Mouse (Mus musculus): ENCODE measurements around the gene Fgd5. TPM values are rescaled to one million over a fixed set of nuclear protein-coding genes. Genes with fewer than 3 reads are reported as not detected.

Gene Fgd5
- polyA plus RNA-seq, 1 experiment from 2014 or later = 9.1 TPM

- no peak overlapping the region for H3K9ac ChIP-seq (ENCODE audit: low read depth, low read length)
- H3K4me2 ChIP-seq = no peak overlapping the region
- H3K9me3 ChIP-seq (replicated peaks; ENCODE audit: control insufficient read depth, low read length) = no peaks in the 10 kb centered on the region
- H3K4me1 ChIP-seq (ENCODE audit: control insufficient read depth, insufficient read depth, low read length) = 0 out of 2 replicates have a peak, but pooled peaks cover 4% of the 10 kb centered on the region
- H3K27ac ChIP-seq (ENCODE audit: low read depth, low read length) = no peak overlapping the region
- no peaks in the 10 kb centered on the region for H3K36me3 ChIP-seq (ENCODE audit: control insufficient read depth, insufficient read depth, low read length)
- 0 out of 2 replicates have a peak, but pooled peaks cover 2% of the 10 kb centered on the region for H3K27me3 ChIP-seq (ENCODE audit: control insufficient read depth, insufficient read depth, low read length)
- no peak for ATAC-seq (replicated peaks; ENCODE audit: insufficient number of reproducible peaks, low FRiP score, low TSS enrichment)
- H3K4me3 ChIP-seq (ENCODE audit: low read depth, low read length) = no peak overlapping the region
- 85% methylated on average over 3 of the region's 3 CpGs for WGBS (ENCODE audit: insufficient replicate concordance)
These were observed 34.9 kb downstream of the Fgd5 start for GRCm38 (mm10) chr6:92013620-92014019.

DNA sequence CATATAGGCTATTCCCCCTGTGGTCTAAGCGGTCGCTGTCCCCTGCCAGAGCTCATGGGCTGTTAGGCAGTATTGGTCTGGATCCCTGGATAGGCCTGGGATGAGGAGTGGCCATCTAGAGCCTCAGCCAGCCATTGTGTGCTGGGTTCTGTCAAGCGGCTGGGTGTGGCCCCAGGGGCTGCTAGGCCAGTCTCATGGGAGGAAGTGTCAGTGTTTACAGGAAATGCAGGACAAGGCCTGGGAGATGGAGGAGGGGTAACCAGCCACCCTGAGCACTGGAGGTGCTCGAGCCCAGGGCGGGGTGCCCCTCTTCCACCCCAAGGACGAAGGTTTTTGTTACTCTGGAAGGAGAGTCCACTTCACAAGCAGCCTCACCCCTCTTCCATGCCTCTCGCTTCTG lies 36.3 kb downstream of the Fgd5 start:
- no peak overlapping the region for H3K9ac ChIP-seq (ENCODE audit: low read depth, low read length)
- 0 out of 2 replicates have a peak, but pooled peaks cover 4% of the 10 kb centered on the region for H3K4me1 ChIP-seq (ENCODE audit: control insufficient read depth, insufficient read depth, low read length)
- no peak overlapping the region for H3K27ac ChIP-seq (ENCODE audit: low read depth, low read length)
- no peak overlapping the region for H3K4me3 ChIP-seq (ENCODE audit: low read depth, low read length)
- no peak overlapping the region for H3K4me2 ChIP-seq
- H3K9me3 ChIP-seq (replicated peaks; ENCODE audit: control insufficient read depth, low read length) = no peaks in the 10 kb centered on the region
- WGBS (ENCODE audit: insufficient replicate concordance) = 58% methylated on average over 7 of the region's 7 CpGs
- H3K36me3 ChIP-seq (ENCODE audit: control insufficient read depth, insufficient read depth, low read length) = no peaks in the 10 kb centered on the region
- H3K27me3 ChIP-seq (ENCODE audit: control insufficient read depth, insufficient read depth, low read length) = 0 out of 2 replicates have a peak, but pooled peaks cover under 1% of the 10 kb centered on the region
- ATAC-seq (replicated peaks; ENCODE audit: insufficient number of reproducible peaks, low FRiP score, low TSS enrichment) = no peak

DNA sequence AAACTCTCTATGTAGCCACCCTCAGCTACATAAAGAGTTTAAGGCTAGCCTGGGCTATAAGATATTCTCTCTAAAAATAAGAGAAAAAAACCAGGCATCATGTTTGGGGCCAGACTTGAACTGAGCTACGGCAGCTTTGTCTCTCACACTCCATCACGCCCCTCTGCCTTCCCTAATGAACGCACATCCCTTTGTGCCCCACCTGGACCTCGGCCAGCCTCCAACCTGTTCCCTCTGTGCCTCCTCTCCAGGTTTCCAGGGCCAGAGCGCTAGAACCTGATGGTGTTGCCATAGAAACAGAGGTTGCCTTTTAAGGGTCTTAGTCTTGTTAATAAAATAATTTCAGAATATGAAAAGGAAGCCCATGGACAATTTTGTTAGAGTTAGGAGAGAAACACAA lies 37.2 kb downstream of the Fgd5 start:
- no peak for ATAC-seq (replicated peaks; ENCODE audit: insufficient number of reproducible peaks, low FRiP score, low TSS enrichment)
- Histone ChIP-seq H3K4me2 (no peak overlapping the region), H3K4me3 (ENCODE audit: low read depth, low read length) (no peak overlapping the region), H3K27me3 (ENCODE audit: control insufficient read depth, insufficient read depth, low read length) (no peaks in the 10 kb centered on the region), H3K9me3 (replicated peaks; ENCODE audit: control insufficient read depth, low read length) (no peaks in the 10 kb centered on the region), H3K36me3 (ENCODE audit: control insufficient read depth, insufficient read depth, low read length) (no peaks in the 10 kb centered on the region), H3K27ac (ENCODE audit: low read depth, low read length) (no peak overlapping the region), H3K9ac (ENCODE audit: low read depth, low read length) (no peak overlapping the region), H3K4me1 (ENCODE audit: control insufficient read depth, insufficient read depth, low read length) (0 out of 2 replicates have a peak, but pooled peaks cover 4% of the 10 kb centered on the region)
- WGBS (ENCODE audit: insufficient replicate concordance) = 80% methylated on average over 5 of the region's 5 CpGs

- no peaks in the 10 kb centered on the region for H3K9me3 ChIP-seq (replicated peaks; ENCODE audit: control insufficient read depth, low read length)
- 0 out of 2 replicates have a peak, but pooled peaks cover 4% of the 10 kb centered on the region for H3K4me1 ChIP-seq (ENCODE audit: control insufficient read depth, insufficient read depth, low read length)
- no peak overlapping the region for H3K4me3 ChIP-seq (ENCODE audit: low read depth, low read length)
- no peaks in the 10 kb centered on the region for H3K36me3 ChIP-seq (ENCODE audit: control insufficient read depth, insufficient read depth, low read length)
- no peak overlapping the region for H3K4me2 ChIP-seq
- no peak overlapping the region for H3K9ac ChIP-seq (ENCODE audit: low read depth, low read length)
- no peak overlapping the region for H3K27ac ChIP-seq (ENCODE audit: low read depth, low read length)
- 79% methylated on average over 6 of the region's 6 CpGs for WGBS (ENCODE audit: insufficient replicate concordance)
- no peak for ATAC-seq (replicated peaks; ENCODE audit: insufficient number of reproducible peaks, low FRiP score, low TSS enrichment)
- no peaks in the 10 kb centered on the region for H3K27me3 ChIP-seq (ENCODE audit: control insufficient read depth, insufficient read depth, low read length)
These were observed 38.1 kb downstream of the Fgd5 start for GRCm38 (mm10) chr6:92016738-92017137.

DNA sequence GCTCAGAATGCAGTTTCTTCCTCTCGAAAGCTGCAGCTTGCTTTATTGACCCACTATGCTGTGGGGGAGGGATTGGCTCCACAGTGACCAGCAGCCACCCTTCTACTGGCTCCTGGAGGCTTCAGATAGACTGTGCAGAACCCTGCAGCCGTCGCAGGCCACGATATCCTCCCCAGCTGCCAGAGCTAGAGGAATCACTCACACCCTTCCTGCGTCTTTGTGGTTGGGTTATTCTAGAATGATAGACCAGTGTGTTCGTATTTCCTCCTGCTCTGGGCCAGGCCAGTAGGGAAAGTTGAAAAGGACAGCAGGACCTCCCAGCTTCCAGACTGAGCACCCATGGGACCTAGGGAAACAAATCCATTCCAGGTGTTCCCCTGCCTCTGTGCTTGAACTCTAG lies 39.7 kb downstream of the Fgd5 start:
- 58% methylated on average over 6 of the region's 6 CpGs for WGBS (ENCODE audit: insufficient replicate concordance)
- Histone ChIP-seq H3K4me2 (no peak overlapping the region), H3K4me1 (ENCODE audit: control insufficient read depth, insufficient read depth, low read length) (0 out of 2 replicates have a peak, but pooled peaks cover 4% of the 10 kb centered on the region), H3K27ac (ENCODE audit: low read depth, low read length) (no peak overlapping the region), H3K27me3 (ENCODE audit: control insufficient read depth, insufficient read depth, low read length) (no peaks in the 10 kb centered on the region), H3K9ac (ENCODE audit: low read depth, low read length) (no peak overlapping the region), H3K9me3 (replicated peaks; ENCODE audit: control insufficient read depth, low read length) (no peaks in the 10 kb centered on the region), H3K4me3 (ENCODE audit: low read depth, low read length) (no peak overlapping the region), H3K36me3 (ENCODE audit: control insufficient read depth, insufficient read depth, low read length) (no peaks in the 10 kb centered on the region)
- no peak for ATAC-seq (replicated peaks; ENCODE audit: insufficient number of reproducible peaks, low FRiP score, low TSS enrichment)

GRCm38 (mm10) chr6:92021061-92021460 lies 42.4 kb downstream of the Fgd5 start:
- no peak overlapping the region for H3K4me3 ChIP-seq (ENCODE audit: low read depth, low read length)
- no peaks in the 10 kb centered on the region for H3K4me1 ChIP-seq (ENCODE audit: control insufficient read depth, insufficient read depth, low read length)
- H3K4me2 ChIP-seq = no peak overlapping the region
- 80% methylated on average over 9 of the region's 9 CpGs for WGBS (ENCODE audit: insufficient replicate concordance)
- H3K27ac ChIP-seq (ENCODE audit: low read depth, low read length) = no peak overlapping the region
- H3K36me3 ChIP-seq (ENCODE audit: control insufficient read depth, insufficient read depth, low read length) = no peaks in the 10 kb centered on the region
- H3K9ac ChIP-seq (ENCODE audit: low read depth, low read length) = no peak overlapping the region
- H3K9me3 ChIP-seq (replicated peaks; ENCODE audit: control insufficient read depth, low read length) = no peaks in the 10 kb centered on the region
- H3K27me3 ChIP-seq (ENCODE audit: control insufficient read depth, insufficient read depth, low read length) = no peaks in the 10 kb centered on the region
- ATAC-seq (replicated peaks; ENCODE audit: insufficient number of reproducible peaks, low FRiP score, low TSS enrichment) = no peak

GRCm38 (mm10) chr6:92021506-92021905 lies 42.8 kb downstream of the Fgd5 start:
- ATAC-seq (replicated peaks; ENCODE audit: insufficient number of reproducible peaks, low FRiP score, low TSS enrichment) = no peak
- Histone ChIP-seq H3K9ac (ENCODE audit: low read depth, low read length) (no peak overlapping the region), H3K9me3 (replicated peaks; ENCODE audit: control insufficient read depth, low read length) (no peaks in the 10 kb centered on the region), H3K27me3 (ENCODE audit: control insufficient read depth, insufficient read depth, low read length) (no peaks in the 10 kb centered on the region), H3K36me3 (ENCODE audit: control insufficient read depth, insufficient read depth, low read length) (no peaks in the 10 kb centered on the region), H3K4me3 (ENCODE audit: low read depth, low read length) (no peak overlapping the region), H3K27ac (ENCODE audit: low read depth, low read length) (no peak overlapping the region), H3K4me1 (ENCODE audit: control insufficient read depth, insufficient read depth, low read length) (no peaks in the 10 kb centered on the region), H3K4me2 (no peak overlapping the region)
- 54% methylated on average over 6 of the region's 6 CpGs for WGBS (ENCODE audit: insufficient replicate concordance)

DNA sequence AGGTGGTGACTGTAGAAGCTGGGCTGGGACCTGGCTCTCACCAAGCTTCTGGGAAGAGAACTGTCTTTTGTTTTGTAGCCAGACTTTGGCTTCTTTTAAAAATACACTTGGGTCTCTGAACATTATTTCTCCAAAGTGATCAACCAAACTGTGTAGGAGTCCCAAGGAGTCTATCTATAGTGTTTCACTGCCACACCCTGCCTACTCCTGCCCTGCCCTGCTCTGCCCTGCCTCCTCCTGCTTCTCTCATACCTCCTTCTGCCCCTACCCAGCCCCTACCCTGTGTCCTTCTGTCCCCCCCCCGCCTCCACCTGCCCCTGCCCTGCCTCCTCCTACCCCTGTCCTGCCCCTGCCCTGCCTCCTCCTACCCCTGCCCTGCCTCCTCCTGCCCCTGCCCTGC lies 46.6 kb downstream of the Fgd5 start:
- WGBS (ENCODE audit: insufficient replicate concordance) = 75% methylated on average over 1 of the region's 1 CpGs

DNA sequence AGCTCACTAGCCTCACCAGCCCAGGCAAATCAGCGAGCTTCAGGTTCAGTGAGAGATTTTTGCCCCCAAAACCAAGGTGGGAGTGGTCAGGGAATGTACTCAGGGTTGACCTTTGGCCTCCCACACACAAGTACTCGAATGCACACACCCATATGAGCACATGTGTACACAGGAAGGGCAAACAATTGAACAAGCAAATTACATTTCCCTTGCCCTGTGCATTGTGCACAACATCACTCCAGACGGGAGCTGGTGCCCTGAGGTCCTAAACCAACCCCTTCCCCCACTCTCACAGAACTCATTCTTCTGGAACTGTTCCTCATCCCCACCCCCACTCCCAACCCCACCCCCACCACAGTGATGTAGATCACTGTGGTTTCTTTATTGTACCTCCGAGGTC lies 48.7 kb downstream of the Fgd5 start:
- no peak overlapping the region for H3K9ac ChIP-seq (ENCODE audit: low read depth, low read length)
- H3K4me2 ChIP-seq = no peak overlapping the region
- H3K36me3 ChIP-seq (ENCODE audit: control insufficient read depth, insufficient read depth, low read length) = no peaks in the 10 kb centered on the region
- H3K9me3 ChIP-seq (replicated peaks; ENCODE audit: control insufficient read depth, low read length) = no peaks in the 10 kb centered on the region
- H3K27ac ChIP-seq (ENCODE audit: low read depth, low read length) = no peak overlapping the region
- peaks cover 10% of the 10 kb centered on the region; the same call in 1 of the 2 replicates for H3K4me1 ChIP-seq (ENCODE audit: control insufficient read depth, insufficient read depth, low read length)
- no peak overlapping the region for H3K4me3 ChIP-seq (ENCODE audit: low read depth, low read length)
- ATAC-seq (replicated peaks; ENCODE audit: insufficient number of reproducible peaks, low FRiP score, low TSS enrichment) = no peak
- 77% methylated on average over 4 of the region's 4 CpGs for WGBS (ENCODE audit: insufficient replicate concordance)
- no peaks in the 10 kb centered on the region for H3K27me3 ChIP-seq (ENCODE audit: control insufficient read depth, insufficient read depth, low read length)

More for the DNA sequence above, 46.6 kb downstream of the Fgd5 start:
- H3K4me1 ChIP-seq (ENCODE audit: control insufficient read depth, insufficient read depth, low read length) = peaks cover 7% of the 10 kb centered on the region; the same call in 1 of the 2 replicates
- no peaks in the 10 kb centered on the region for H3K9me3 ChIP-seq (replicated peaks; ENCODE audit: control insufficient read depth, low read length)
- H3K9ac ChIP-seq (ENCODE audit: low read depth, low read length) = no peak overlapping the region
- no peak overlapping the region for H3K4me3 ChIP-seq (ENCODE audit: low read depth, low read length)
- no peaks in the 10 kb centered on the region for H3K36me3 ChIP-seq (ENCODE audit: control insufficient read depth, insufficient read depth, low read length)
- H3K27ac ChIP-seq (ENCODE audit: low read depth, low read length) = no peak overlapping the region
- no peaks in the 10 kb centered on the region for H3K27me3 ChIP-seq (ENCODE audit: control insufficient read depth, insufficient read depth, low read length)
- H3K4me2 ChIP-seq = no peak overlapping the region
- no peak for ATAC-seq (replicated peaks; ENCODE audit: insufficient number of reproducible peaks, low FRiP score, low TSS enrichment)

Measured in heart, embryonic 11.5 days (tissue).